Comparison of ENCODE assay signal across 20 mouse cellular contexts in the genomic region with DNA sequence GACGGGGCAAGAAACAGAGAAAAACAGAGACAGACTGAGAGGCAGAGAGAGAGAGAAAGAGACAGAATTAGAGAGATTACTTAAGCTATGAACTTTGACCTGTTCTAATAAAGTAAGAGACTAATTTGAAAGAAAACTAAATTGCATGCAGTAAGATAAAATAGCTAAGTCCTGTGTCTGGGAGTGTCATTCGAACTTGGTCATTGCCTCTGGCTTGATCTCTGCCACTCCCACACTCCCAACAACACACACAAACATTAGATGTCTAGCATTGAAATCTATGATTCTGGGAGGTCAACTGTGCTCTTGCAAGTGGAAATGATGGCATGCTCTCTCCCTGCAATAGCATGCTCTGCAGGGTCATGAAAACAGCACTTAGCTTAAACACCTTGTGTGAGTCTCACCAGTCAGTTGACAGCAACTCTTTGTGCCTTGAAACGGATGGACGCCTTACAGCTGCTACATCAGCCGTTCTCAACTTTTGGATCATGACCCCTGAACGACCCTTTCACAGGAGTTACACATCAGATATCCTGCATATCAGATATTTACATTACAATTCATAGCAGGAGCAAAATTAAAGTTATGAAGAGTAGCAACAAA.
DNase-seq lines count a peak whose midpoint lies in the region; ATAC-seq and TF ChIP-seq lines count a peak whose summit lies in the region.
"Had no signal": no experiment of that assay in that cellular context is flagged by ENCODE, and none has a peak within 500 bp of the region (broad histone marks: within the 10 kb centered on the region; RNA-seq: fewer than 3 reads in every experiment).

No protein-coding gene starts in this region.

- H3K27ac ChIP-seq in liver, adult 2 months (replicated peaks; ENCODE audit: insufficient read depth, low read depth, low read length), result no peak overlapping the region
- peak overlapping the region; percentile 71; the same call in 1 of the 2 replicates for H3K27ac ChIP-seq in kidney, embryonic 14.5 days (ENCODE audit: low read depth, low read length)
- H3K27ac ChIP-seq in stomach, embryonic 15.5 days, result no peak overlapping the region
- H3K27ac ChIP-seq: forebrain, embryonic 12.5 days; heart, adult 2 months; hindbrain, embryonic 12.5 days; limb, embryonic 15.5 days had no signal

- peaks cover 10% of the 10 kb centered on the region for H3K4me1 ChIP-seq in liver, adult 2 months (ENCODE audit: control insufficient read depth, insufficient read depth, low read length)
- H3K4me1 ChIP-seq in kidney, embryonic 14.5 days (ENCODE audit: control insufficient read depth, insufficient read depth, low read length), result peaks cover 23% of the 10 kb centered on the region
- 0 out of 2 replicates have a peak, but pooled peaks cover 11% of the 10 kb centered on the region for H3K4me1 ChIP-seq in stomach, embryonic 15.5 days
- H3K4me1 ChIP-seq: forebrain, embryonic 12.5 days; hindbrain, embryonic 12.5 days had no signal

- H3K4me2 ChIP-seq in kidney, embryonic 14.5 days (replicated peaks; ENCODE audit: low read depth, low read length), result no peak overlapping the region
- H3K4me2 ChIP-seq in stomach, embryonic 15.5 days, result no peak overlapping the region
- H3K4me2 ChIP-seq: forebrain, embryonic 12.5 days; hindbrain, embryonic 12.5 days; limb, embryonic 15.5 days; midbrain, embryonic 11.5 days had no signal

- H3K36me3 ChIP-seq in liver, adult 2 months (ENCODE audit: control insufficient read depth, insufficient read depth, low read length), result no peaks in the 10 kb centered on the region
- H3K36me3 ChIP-seq in kidney, embryonic 14.5 days (ENCODE audit: control insufficient read depth, insufficient read depth, low read length), result no peaks in the 10 kb centered on the region
- H3K36me3 ChIP-seq in stomach, embryonic 15.5 days, result no peaks in the 10 kb centered on the region
- H3K36me3 ChIP-seq: forebrain, embryonic 12.5 days; hindbrain, embryonic 12.5 days; limb, embryonic 15.5 days had no signal

- H3K79me2 ChIP-seq in liver, adult 2 months (ENCODE audit: control insufficient read depth, insufficient read depth, low read length), result no peaks in the 10 kb centered on the region

- TF ChIP-seq POLR2A in liver, adult 2 months (IDR thresholded peaks at IDR 0.05; ENCODE audit: extremely low read depth, insufficient read depth, low read length), result no peak

- no peak for TF ChIP-seq CTCF in liver, adult 2 months (IDR thresholded peaks at IDR 0.05; ENCODE audit: low read depth, low read length)

- 68% methylated on average over 6 of the region's 6 CpGs for WGBS in liver, adult 2 months
- WGBS in kidney, embryonic 14.5 days, result 11% methylated on average over 6 of the region's 6 CpGs
- 32% methylated on average over 6 of the region's 6 CpGs for WGBS in stomach, embryonic 15.5 days

- H3K9me3 ChIP-seq in kidney, embryonic 14.5 days (ENCODE audit: control insufficient read depth, low read length), result no peaks in the 10 kb centered on the region
- H3K9me3 ChIP-seq in stomach, embryonic 15.5 days, result no peaks in the 10 kb centered on the region
- H3K9me3 ChIP-seq: forebrain, embryonic 12.5 days; hindbrain, embryonic 12.5 days; limb, embryonic 15.5 days had no signal

- H3K4me3 ChIP-seq in liver, adult 2 months (ENCODE audit: insufficient read depth, low read depth, low read length), result no peak overlapping the region
- no peak overlapping the region for H3K4me3 ChIP-seq in kidney, embryonic 14.5 days (ENCODE audit: low read length)
- no peak overlapping the region for H3K4me3 ChIP-seq in stomach, embryonic 15.5 days (replicated peaks)
- H3K4me3 ChIP-seq: forebrain, embryonic 12.5 days; heart, adult 2 months; hindbrain, embryonic 12.5 days; limb, embryonic 15.5 days had no signal

- peak; percentile 19 for DNase-seq in liver, adult 2 months (ENCODE audit: extremely low read depth, low read depth, low spot score)
- no peak for DNase-seq in liver
- peak; percentile 20 for DNase-seq in embryo, embryonic 9.5 days (ENCODE audit: extremely low spot score)
- no peak for DNase-seq in spleen, postnatal 10 days (ENCODE audit: low spot score in 2 of 2)
- no peak for DNase-seq in spleen, postnatal 36 days (ENCODE audit: low spot score in 2 of 2)
- no peak for DNase-seq in left cerebral cortex, adult 11 months (ENCODE audit: low spot score)
- DNase-seq: cerebellum, adult 11-12 months; cerebellum, postnatal 25 days; lung, adult 2 months; retina, postnatal 1 day; right cerebral cortex, postnatal 4 days; thymus, adult 18-20 months had no signal

- peak; percentile 79 for ATAC-seq in kidney, embryonic 14.5 days (ENCODE audit: low FRiP score, low TSS enrichment)
- ATAC-seq in stomach, embryonic 15.5 days (ENCODE audit: insufficient read depth, low FRiP score, low read depth), result peak; percentile 37; the same call in 1 of the 2 replicates

- no peak overlapping the region for H3K9ac ChIP-seq in liver, adult 2 months (ENCODE audit: low read depth, low read length)
- no peak overlapping the region for H3K9ac ChIP-seq in kidney, embryonic 14.5 days (ENCODE audit: low read depth, low read length)
- H3K9ac ChIP-seq in stomach, embryonic 15.5 days, result no peak overlapping the region
- H3K9ac ChIP-seq: forebrain, embryonic 12.5 days; hindbrain, embryonic 12.5 days; limb, embryonic 15.5 days had no signal

- H3K27me3 ChIP-seq in liver, adult 2 months (ENCODE audit: control insufficient read depth, insufficient read depth, low read length), result no peaks in the 10 kb centered on the region
- no peaks in the 10 kb centered on the region for H3K27me3 ChIP-seq in kidney, embryonic 14.5 days (ENCODE audit: control insufficient read depth, insufficient read depth, low read length)
- no peaks in the 10 kb centered on the region for H3K27me3 ChIP-seq in stomach, embryonic 15.5 days (replicated peaks)
- H3K27me3 ChIP-seq: forebrain, embryonic 12.5 days; hindbrain, embryonic 12.5 days; limb, embryonic 15.5 days; Patski had no signal

Comparison
In these comparisons a context has a peak if more than half of its experiments do, and no peak if none do; other contexts are left out.
1. DNase-seq: peak in liver, adult 2 months (single experiment) and embryo, embryonic 9.5 days (single experiment); none in liver (single experiment), spleen, postnatal 10 days (0 of 2), spleen, postnatal 36 days (0 of 2) and left cerebral cortex, adult 11 months (single experiment).